Mouse (Mus musculus): ENCODE results near the gene Cyp2c70. TPM values are rescaled to one million over a fixed set of nuclear protein-coding genes. Genes with fewer than 3 reads are reported as not detected.

The Cyp2c70 gene
- total RNA-seq, 2 experiments from 2014 or later: 1.9 to 3.0 TPM

Other genes with a start within 250 kb of the Cyp2c70 start
- gene Cyp2c37, start 194.9 kb downstream of the Cyp2c70 start, total RNA-seq (2021): not detected
- gene Cyp2c54, start 113.5 kb downstream of the Cyp2c70 start, total RNA-seq (2021): not detected
- gene Cyp2c50, start 97.6 kb downstream of the Cyp2c70 start, total RNA-seq (2021): not detected
- gene Pdlim1, start 84.5 kb upstream of the Cyp2c70 start, total RNA-seq (2021): 10 to 100 TPM; 10.9 to 13.2 TPM